Mouse (Mus musculus): ENCODE measurements at regions not wholly inside any gene's neighbourhood (a gene's known extent, or its start where the extent isn't known, plus 50 kb on each side); places are given as distances from the start of the nearest gene placed in this dataset.

- peak; percentile 14 to 40 for DNase-seq
These were observed 74.5 kb upstream of the Zfp618 start for GRCm38 (mm10) chr4:62890588-62891580.

GRCm38 (mm10) chr4:62912891-62913290 is 52.5 kb upstream of the Zfp618 start:
- DNase-seq: no peak

Measured in kidney, postnatal 25 days (tissue).